Mouse (Mus musculus) frontal cortex, postnatal 10 days (tissue): Measurements from ENCODE around the gene Best3.

ENCODE experiments used
- DNase-seq, 2 experiments: peaks; one replicate each; pipeline ENCODE4 v3.0.0; 2022; ENCODE audit warnings: low spot score in 2 of 2, mixed read lengths in 1 of 2

The Best3 gene

GRCm38 (mm10) chr10:116986264-116987082 is at the start of gene Best3:
Gene Best3, plus strand, starts transcription at chr10:116986314.
- DNase-seq, result no peak

- no peak for DNase-seq
Measured at GRCm38 (mm10) chr10:116943025-116943424, 43.1 kb upstream of the Best3 start.

- DNase-seq, result no peak
Measured at GRCm38 (mm10) chr10:116944144-116944543, 42.0 kb upstream of the Best3 start.

- DNase-seq, result no peak
Measured at GRCm38 (mm10) chr10:116944940-116945339, 41.2 kb upstream of the Best3 start.

- DNase-seq, result no peak
Measured at GRCm38 (mm10) chr10:116948414-116948813, 37.7 kb upstream of the Best3 start.

- DNase-seq, result peak in 1 of 2 experiments; percentile 34
Measured at GRCm38 (mm10) chr10:116949111-116950008, 36.8 kb upstream of the Best3 start.

- peak; percentile 79 to 87 for DNase-seq
Measured at GRCm38 (mm10) chr10:116950009-116950769, 35.9 kb upstream of the Best3 start, which contains the start of gene Rab3ip. Gene Rab3ip, minus strand, starts transcription at chr10:116950769.

- DNase-seq, result no peak
Measured at GRCm38 (mm10) chr10:116950886-116951285, 35.2 kb upstream of the Best3 start.

- no peak for DNase-seq
Measured at GRCm38 (mm10) chr10:116955191-116955590, 30.9 kb upstream of the Best3 start.

GRCm38 (mm10) chr10:116956483-116957158 is 29.5 kb upstream of the Best3 start:
- DNase-seq, result no peak

- DNase-seq, result no peak
Measured at GRCm38 (mm10) chr10:116957867-116958551, 28.1 kb upstream of the Best3 start.

- no peak for DNase-seq
Measured at GRCm38 (mm10) chr10:116962152-116962551, 24.0 kb upstream of the Best3 start.

- no peak for DNase-seq
Measured at GRCm38 (mm10) chr10:116962803-116963202, 23.3 kb upstream of the Best3 start.

GRCm38 (mm10) chr10:116964084-116964483 is 22.0 kb upstream of the Best3 start:
- DNase-seq, result no peak

- DNase-seq, result no peak
Measured at GRCm38 (mm10) chr10:116964571-116964970, 21.5 kb upstream of the Best3 start.

- no peak for DNase-seq
Measured at GRCm38 (mm10) chr10:116965297-116965696, 20.8 kb upstream of the Best3 start.

- DNase-seq, result no peak
Measured at GRCm38 (mm10) chr10:116966065-116966464, 20.0 kb upstream of the Best3 start.

GRCm38 (mm10) chr10:116968741-116969140 is 17.4 kb upstream of the Best3 start:
- no peak for DNase-seq

- DNase-seq, result no peak
Measured at GRCm38 (mm10) chr10:116972509-116972908, 13.6 kb upstream of the Best3 start, which contains the start of gene Gm10271. Gene Gm10271, minus strand, starts transcription at chr10:116972609.

GRCm38 (mm10) chr10:116977455-116977854 is 8.7 kb upstream of the Best3 start:
- DNase-seq, result no peak
